Mouse (Mus musculus) ovary, adult 18-20 months (tissue): ENCODE measurements around the gene Tsen54.
"Not testable (repeated sequence)": the region's sequence is repeated elsewhere in the genome, so short reads cannot be mapped to it uniquely, and the experiment has no call there.

Experiments used
- DNase-seq: peaks from one replicate; pipeline ENCODE4 v3.0.0; 2022; ENCODE audit warnings: low spot score, mixed read lengths

The Tsen54 gene

DNA sequence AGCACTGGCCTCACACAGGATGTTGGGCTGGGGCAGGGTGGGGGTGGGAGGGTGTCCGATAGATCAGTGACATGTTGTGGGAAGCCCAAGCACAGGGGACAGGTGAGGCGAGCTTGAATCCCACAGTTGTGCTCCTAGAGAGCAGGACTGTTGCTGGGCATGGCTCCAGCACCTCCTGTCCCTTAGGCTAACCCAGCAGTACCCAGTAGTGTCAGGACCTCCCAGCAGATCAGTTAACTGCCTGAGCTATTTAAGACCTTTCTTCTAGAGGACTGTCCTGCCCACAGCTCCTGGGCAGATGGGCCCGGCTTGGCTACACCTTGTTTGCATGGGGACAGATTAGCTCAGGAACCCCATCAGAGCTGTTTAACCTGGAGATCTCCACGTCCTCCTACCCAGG is 14.5 kb downstream of the Tsen54 start:
- DNase-seq, result no peak

DNA sequence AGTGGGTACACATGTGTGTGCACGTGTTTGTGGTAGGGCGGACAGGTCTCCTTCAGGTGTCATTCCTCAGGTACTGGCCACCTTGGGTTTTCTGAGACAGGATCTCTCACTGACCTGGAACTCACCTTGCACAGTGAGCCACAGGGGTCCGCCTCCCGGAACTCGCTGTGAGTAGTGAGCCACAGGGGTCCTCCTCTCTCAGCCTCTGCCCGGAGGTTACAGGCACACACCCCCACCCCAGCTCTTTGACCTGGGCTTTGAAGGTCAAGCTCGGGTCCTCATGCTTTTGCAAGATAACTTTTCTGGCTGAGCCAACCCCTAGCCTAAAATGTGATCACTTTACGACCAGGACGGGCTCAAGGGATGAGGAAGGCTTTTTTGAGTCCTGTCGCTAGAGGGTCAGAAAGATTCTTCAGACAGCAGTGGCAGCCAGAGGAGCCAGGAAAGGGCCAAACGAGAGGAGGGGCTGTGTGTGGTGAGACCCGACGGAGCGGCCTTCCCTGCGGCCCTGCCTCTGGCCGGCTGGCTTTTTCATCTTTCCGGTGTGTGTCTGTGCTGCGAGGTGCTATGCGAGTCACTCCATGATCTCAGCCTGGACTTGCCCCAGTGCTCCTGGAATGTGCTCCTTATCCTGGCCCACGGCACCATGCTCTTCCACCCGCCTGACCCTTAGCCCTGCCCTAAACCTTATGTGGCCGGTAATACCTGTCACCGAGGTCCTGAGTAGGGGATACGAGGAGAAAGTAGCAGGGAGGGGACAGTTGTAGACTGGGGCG is 16.2 kb downstream of the Tsen54 start:
- no peak for DNase-seq

DNA sequence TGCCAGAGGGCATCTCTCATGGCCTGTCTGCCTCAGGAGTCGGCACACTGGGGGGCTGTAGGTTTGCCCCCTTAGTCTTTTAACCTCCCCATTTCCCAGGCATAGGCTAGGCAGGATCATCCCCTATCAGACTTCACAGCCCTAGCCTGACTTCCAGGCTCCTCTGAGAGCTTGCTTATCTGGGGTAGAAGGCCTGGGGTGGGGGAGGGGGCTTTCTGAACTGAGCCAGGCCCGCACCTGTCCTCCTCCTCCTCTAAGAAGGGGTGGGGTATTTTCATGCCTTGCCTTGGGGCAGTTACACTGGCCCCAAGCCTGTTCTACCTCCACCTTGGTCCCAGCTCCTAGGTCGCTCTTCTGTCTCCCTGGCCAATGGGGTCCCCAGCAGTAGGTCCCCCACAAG is 17.0 kb downstream of the Tsen54 start:
- no peak for DNase-seq

DNA sequence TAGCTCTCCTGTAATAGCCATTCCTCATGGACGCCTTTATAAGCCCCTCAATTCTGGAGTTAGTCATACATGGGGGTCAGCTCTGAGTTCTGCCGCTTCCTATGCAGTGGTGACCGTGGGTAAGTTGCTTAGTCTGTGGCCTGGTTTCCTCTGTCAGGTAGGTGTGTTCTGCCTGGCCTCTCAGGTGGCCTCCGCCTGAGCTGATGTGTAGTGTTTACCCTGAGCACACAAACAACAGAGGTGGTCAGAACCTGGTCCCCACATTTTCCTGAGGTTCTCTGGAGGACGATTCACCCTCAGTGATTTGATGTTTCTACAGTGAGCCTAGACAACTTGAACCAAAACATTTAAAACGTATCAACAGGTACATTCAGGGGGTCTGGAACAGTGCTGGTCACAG is 17.5 kb downstream of the Tsen54 start:
- DNase-seq, result no peak

DNA sequence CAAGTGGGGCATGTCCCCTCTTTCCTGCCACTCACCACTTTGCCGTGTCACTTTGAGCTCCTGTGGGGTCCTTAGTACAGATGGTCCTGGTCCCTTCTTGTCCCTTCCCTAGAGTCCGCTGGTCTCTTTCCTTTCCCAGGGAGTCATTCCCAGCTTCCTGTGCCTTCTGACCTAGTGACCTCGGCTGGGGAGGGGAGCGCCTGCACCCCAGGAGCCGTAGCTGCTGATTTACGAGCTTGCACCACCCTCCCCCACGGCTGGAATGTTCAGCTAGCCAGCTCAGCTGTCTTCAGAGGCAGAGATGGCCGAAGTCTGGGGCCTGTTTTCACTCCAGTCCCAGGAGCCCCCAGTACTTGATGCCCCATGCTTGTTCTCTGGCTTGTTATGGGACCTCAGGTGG is 18.0 kb downstream of the Tsen54 start:
- DNase-seq, result no peak

DNA sequence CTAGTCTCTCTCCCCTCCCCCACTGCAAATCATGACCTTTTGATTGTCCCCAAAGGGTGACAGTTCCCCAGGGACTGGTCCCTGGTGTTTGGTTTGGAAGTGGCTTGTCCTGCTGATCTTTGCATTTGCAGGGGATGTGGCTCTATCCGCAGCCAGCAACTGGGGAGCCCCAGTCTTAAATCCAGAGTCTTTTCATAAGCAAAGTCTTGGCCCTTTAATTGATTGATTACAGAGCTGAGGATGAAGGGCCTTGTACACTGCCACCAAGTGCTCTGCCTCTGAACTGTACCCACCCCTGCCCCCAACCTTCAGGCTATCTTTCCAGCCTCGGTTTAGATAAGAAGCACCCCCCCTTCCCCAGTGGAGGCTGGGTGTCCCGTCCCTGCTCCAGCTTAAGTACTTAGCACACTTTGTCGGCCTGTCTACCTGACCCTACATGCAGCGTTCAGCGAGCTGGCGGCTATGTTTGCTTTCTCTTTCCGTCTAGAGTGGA is 18.5 kb downstream of the Tsen54 start:
- no peak for DNase-seq

DNA sequence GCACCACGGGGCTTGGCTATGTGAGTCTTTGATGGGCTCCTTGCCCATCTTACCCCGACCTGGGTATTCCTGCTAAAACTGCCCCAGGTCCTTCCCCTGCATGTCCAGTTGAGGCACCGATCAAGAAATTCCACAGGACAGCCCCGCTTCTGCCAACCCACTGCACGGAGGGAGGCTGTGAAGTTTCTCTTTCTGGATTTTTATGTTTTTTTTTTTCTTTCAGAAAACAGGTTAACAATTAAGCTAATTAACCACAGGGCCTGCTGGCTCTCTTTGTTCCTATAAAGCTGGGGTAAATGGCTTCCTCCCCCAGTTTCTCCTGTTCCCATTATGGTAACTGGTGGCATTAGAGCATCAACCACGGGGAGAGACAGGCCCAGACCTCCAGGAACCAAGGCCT is 19.5 kb downstream of the Tsen54 start:
- DNase-seq, result no peak

DNA sequence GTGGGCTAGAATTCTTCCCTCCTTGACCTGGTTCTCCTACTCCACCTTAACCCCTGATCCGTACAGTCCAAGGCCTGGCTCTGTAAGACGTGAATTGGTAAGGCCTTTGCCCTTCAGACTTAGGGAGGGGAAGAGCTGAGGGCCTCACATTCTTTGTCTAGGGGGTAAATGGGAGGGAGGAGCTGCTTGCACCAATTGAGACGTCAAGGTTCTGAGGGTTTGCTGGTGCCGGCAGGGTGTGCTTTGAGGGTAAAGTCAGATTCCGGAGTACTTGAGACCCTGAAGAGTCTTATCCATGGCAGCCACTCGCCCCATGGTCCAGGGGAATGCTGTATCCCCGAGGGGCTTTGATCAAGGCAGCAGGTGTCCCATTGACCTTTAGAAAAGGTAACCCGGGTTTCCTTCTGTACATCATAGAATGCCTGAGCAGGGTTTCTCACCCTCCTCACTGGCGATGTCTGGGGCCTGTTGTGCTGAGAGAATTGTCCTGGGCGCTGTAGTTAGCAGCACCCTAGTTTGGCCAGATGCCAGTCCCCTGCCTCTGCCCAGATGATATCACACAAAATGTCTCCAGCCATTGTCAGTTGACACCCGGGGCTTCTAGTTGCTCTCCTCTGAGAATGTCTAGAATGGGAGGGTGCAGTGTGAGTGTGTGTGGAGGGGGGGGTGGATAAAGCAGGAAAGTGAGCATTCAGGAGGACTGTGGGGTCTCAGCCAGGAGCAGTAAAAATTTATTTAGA is 22.3 kb downstream of the Tsen54 start:
- DNase-seq, result no peak

DNA sequence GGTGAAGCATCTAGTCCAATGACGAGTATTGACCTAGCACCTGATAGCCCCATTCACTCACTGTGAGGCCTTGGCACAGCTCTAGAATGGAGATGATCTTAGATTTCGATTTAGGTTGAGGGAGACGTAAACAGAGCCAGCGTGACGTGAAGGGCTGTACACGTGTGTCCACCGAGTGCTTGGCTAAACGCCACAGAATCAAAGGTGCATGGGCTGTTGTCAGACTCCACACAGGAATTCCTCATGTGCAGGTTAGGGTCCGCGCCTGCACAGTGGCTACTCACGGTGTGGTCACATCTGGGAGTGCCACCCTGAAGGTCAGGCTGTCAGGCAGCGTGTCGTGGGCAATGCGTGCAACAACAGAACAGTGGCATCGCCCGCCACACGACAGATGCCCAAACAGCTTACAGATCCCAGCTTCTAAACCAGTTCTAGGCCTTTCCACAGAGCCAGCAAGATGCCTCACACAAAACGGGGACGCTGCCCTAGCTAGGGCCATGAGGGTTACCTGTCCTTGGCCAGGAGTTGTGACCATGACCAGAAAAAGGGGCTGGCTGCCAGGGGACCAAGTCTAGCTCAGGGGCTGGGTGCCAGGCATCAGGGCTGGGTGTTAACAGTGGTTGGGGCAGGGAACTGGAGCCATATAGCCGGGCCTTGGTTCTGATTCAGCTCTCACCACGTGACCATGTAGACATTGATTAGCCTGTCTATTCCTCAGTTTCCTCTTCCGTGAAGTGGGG is 23.3 kb downstream of the Tsen54 start:
- DNase-seq, result no peak

DNA sequence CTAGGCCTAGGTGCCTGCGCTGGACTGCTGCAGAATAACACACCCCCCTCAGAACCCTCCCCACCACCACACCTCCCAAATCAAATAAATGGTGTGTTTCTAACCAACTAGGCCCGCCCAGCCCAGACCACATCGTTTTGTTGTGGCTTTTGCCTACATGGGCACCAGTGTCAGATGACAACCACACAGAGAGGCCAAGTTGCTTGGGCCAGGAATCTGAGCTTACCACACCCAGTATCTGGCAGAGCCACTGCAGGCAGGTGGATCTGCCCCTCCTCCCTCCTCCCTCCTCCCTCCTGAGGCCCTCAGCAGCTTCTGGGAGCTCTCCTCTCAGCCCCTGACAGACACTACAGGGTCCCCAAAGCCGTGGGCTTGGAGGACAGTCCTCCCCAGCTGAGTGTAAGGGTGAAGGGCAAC is 24.4 kb downstream of the Tsen54 start:
- no peak for DNase-seq

DNA sequence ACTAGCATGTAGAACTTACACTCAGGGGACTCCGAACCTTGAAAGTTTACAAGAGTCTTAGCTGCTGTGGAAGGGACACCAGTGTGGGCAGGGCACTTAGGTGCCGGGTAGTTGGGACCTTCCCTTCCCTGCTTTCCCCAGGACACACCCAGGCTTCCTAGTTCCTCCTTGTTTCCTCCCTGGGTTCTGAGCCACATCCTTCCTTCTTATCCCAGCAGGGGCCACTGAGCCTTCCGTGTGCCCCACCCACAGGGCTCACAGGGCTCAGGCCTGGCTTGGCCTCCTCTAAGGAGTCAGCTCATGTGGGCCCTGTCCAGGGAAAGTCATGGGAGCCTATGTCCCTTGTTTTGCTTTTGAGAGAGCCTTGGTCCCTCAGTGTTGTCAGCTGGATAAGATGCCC is 25.2 kb downstream of the Tsen54 start:
- no peak for DNase-seq

DNA sequence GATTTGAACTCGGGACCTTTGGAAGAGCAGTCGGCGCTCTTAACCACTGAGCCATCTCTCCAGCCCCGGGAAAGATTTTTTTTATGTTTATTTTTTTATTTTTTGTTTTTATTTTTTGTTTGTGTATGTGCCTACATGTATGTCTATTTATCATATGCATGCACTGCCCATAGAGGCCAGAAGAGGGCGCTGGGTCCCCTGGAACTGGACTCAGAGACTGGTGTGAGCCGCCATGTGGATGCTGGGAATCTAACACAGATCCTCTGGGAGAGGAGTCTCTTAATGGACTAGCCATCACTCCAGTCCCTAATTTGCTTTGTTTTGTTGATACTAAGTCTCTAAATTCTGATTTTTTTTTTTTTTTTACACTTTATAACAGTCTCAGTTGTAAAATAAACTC is 26.5 kb downstream of the Tsen54 start:
- no peak for DNase-seq

DNA sequence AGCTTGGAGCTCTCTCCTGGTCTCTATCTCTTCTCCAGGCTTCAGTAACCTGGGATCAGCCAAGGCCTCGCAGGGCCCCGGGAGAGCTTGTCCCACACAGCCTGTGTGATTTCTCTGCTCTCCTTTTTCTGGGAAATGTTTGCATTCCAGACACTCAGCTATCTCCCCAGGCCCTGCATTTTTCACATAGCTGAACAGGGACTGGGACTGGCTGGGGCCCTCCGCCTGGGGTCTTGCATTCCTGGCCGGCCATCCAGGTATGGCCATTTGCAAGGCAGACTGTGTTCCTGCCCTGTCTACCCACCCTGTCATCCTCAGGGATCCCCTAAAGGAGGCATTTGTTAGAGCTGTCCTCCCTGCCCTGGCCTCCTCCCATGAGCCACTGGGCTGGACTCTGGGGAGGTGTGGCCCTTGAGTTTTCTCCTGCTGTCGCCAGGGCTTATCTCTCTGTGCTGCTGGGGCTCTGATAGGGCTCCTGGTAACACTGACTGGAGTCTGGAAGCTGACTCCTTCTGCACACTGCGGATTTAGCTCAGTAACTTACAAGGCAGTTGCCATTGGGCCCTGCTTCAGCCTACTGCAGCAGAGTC is 27.5 kb downstream of the Tsen54 start:
- DNase-seq, result peak; percentile 71

DNA sequence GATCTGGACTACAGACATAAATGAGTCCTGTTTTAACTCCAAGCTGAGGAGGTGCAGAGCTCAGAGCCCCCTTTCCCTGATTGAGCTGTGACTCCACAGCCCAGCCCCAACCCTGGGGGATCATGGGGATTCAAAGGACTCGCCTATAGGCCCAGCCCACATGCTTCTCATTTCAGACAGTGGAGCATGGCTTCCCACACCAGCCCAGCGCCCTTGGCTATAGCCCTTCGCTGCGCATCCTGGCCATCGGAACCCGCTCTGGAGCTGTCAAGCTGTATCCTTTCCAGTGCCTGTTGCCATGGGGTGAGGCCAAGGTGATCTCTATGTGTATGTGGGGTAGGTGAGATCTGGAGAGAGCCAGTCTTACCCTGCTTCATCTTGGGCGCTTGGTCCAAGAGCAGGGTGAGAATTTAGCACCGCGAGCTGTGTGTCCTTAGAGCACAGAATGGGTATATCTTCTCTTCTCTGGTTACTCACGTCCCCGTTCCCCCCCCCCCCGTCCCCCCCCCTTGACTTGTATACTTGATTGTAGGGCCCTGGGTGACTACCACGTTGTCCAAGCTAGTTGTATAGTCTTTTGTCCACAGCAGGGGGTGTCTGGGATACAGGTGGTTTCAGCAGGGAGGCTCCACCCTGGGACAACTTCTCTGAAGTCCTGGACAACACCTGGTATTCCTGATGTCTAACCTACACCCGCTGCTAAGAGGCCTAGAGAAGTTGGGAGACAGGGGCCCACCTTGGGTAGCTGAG is 28.8 kb downstream of the Tsen54 start:
- no peak for DNase-seq

DNA sequence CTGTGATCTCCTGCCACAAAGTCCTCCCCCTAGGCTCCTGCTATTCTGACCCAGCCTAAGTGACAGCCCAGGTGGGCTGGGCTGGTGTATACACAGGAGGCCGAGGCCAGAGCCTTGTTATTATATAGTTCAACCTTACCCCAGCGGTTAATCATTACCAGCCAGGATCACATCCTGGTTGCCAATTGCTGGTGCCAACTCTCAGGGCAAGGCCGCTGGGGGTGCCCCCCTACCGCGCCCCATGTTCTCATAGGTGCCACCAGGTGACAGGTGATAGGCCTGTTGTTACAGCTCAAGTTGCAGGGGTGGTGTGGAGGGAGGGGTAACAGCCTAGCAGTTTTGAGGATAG is 29.3 kb downstream of the Tsen54 start:
- DNase-seq, result no peak

DNA sequence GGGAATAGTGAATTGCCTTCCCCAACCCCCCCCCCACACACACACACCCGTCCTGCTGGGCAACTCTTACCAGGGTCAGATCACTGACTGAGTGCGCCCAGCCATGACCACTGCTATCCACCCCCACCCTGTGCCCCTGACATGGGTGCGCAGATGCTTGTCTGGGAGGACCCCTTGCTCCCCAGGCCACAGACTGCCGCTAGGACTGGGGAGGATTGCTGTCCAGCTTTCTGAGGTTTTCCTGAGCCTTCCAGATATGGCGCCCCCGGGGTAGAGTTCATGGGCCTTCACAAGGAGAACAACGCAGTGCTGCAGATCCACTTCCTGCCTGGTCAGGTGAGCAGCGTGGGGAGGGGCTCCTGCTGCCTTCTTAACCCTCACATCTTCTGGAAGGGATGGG is 29.7 kb downstream of the Tsen54 start:
- DNase-seq, result no peak

DNA sequence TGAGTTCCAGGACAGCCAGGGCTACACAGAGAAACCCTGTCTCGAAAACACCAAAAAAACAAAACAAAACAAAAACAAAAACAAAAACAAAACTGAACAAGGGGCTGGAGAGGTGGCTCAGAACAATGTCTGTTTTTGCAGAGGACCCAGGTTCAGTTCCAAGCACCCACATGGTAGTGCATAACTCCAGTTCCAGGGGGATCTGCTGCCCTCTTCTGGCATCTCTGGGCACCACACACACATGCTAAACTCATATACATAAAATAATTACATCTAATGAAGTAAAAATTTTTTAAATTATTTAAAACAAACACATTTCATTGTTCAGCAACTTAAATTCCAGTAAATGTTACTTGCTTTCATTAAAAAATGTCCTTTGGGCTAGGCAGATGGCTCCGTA is 31.3 kb downstream of the Tsen54 start:
- DNase-seq, result no peak

DNA sequence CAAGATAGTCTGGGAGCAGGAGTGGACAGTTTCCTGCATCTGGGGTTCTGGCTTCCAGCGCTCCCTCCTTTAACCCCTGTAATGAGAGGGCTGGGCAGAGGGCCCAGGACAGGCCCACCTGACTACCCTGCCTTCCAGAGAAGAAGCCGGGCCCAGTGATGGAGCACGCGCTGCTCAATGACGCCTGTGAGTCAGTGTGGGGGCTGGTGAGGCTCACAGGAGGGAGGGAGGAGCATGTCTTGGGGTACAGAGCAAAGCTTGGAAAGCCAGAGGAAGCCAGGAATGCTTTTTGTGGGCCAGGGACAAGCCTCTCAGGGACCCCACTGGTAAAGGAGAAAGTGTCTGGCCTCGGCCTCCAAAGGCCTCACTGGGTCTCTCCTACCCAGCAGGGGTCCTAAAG is 40.1 kb downstream of the Tsen54 start:
- no peak for DNase-seq

DNA sequence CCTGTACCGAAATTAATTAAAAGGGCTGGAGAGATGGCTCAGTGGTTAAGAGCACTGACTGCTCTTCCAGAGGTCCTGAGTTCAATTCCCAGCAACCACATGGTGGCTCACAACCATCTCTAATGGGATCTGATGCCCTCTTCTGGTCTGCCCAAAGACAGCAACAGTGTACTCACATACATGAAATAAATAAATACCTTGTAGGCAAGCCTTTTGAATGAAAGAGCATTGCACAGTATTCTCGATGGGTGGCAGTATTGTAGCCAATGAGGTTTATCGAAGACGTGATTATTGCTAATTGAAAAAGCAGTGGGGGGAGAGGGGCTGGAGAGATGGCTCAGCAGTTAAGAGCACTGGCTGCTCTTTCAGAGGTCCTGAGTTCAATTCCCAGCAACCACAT is 42.6 kb downstream of the Tsen54 start:
- not testable (repeated sequence) for DNase-seq

DNA sequence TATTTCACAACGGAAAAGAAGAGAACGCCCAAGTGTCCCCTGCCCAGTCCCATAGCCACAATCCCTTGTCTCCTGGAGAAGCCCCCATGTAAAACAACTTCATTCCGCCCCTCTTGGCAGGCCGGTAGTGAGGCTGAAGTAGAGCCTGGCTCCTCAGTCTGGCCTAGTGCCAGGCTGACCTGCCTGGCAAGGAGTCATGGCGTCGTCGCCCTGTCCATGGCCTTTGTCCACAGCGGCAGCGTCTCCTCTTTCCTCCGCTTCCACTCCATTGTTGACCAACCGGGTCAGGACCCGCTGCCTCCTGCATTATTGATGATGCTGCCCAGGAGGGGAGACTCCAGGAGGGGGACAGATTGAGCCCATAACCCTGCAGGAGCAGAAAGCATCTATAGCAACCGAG is 43.4 kb downstream of the Tsen54 start:
- no peak for DNase-seq

DNA sequence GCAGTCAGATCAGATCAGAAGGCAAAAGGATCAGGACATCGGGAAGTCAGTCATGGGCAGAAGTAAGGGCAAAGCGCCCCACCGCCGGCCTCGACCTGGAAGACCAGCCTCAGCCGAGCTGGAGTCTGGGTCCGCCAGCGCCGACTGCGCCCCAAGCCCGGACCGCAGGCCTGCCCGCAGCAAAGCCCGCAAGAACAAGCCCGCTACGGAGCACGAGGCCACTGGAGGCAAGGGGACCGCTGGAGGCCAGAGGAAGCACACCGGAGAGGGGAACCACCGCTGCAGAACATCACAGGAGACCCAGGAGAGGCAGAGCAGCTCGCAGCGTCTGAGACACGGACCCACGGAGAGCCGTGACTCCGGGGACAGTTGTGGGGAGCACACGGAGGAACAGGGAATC is 43.8 kb downstream of the Tsen54 start, which contains the start of gene Myo15b:
Gene Myo15b, plus strand, starts transcription at position 53 of the 400 bp plus-strand sequence.
- no peak for DNase-seq
